Mouse (Mus musculus): ENCODE results near the gene Gm7579. TPM values are rescaled to one million over a fixed set of nuclear protein-coding genes. Genes with fewer than 3 reads are reported as not detected.
"Not testable (repeated sequence)": the region's sequence is repeated elsewhere in the genome, so short reads cannot be mapped to it uniquely, and the experiment has no call there.

Gene Gm7579
- polyA plus RNA-seq, 1 experiment = not detected

GRCm38 (mm10) chr7:142224518-142224917 is 12.9 kb downstream of the Gm7579 start:
- no peak overlapping the region for H3K4me3 ChIP-seq (ENCODE audit: insufficient read depth, low read length)
- no peaks in the 10 kb centered on the region for H3K4me1 ChIP-seq (ENCODE audit: control insufficient read depth, insufficient read depth, low read length)
- no peak overlapping the region for H3K27ac ChIP-seq (ENCODE audit: insufficient read depth, low read length)
- TF ChIP-seq CTCF (IDR thresholded peaks at IDR 0.05; ENCODE audit: borderline replicate concordance, insufficient read depth, low read length) (no peak), POLR2A (IDR thresholded peaks at IDR 0.05; ENCODE audit: low read depth, low read length) (no peak)

- not testable (repeated sequence) for H3K4me1 ChIP-seq (ENCODE audit: control insufficient read depth, insufficient read depth, low read length); H3K27ac ChIP-seq (ENCODE audit: insufficient read depth, low read length); H3K4me3 ChIP-seq (ENCODE audit: insufficient read depth, low read length)
Observed at GRCm38 (mm10) chr7:142229871-142230270, 18.2 kb downstream of the Gm7579 start, which contains the start of gene Krtap5-5. Gene Krtap5-5 (minus strand): TSS chr7:142229971.

GRCm38 (mm10) chr7:142231540-142231939 is 19.9 kb downstream of the Gm7579 start:
- no peaks in the 10 kb centered on the region for H3K4me1 ChIP-seq (ENCODE audit: control insufficient read depth, insufficient read depth, low read length)
- H3K27ac ChIP-seq (ENCODE audit: insufficient read depth, low read length) = no peak overlapping the region
- TF ChIP-seq POLR2A (IDR thresholded peaks at IDR 0.05; ENCODE audit: low read depth, low read length) (no peak), CTCF (IDR thresholded peaks at IDR 0.05; ENCODE audit: borderline replicate concordance, insufficient read depth, low read length) (no peak)
- H3K4me3 ChIP-seq (ENCODE audit: insufficient read depth, low read length) = no peak overlapping the region

GRCm38 (mm10) chr7:142240978-142241377 is 29.3 kb downstream of the Gm7579 start, which contains the start of gene Gm40460:
Gene Gm40460 (minus strand): TSS chr7:142241078.
- Histone ChIP-seq H3K27ac (ENCODE audit: insufficient read depth, low read length) (no peak within 1 kb of the TSS), H3K4me3 (ENCODE audit: insufficient read depth, low read length) (no peak within 1 kb of the TSS), H3K4me1 (ENCODE audit: control insufficient read depth, insufficient read depth, low read length) (no peaks in the 10 kb centered on the region)
- TF ChIP-seq POLR2A (IDR thresholded peaks at IDR 0.05; ENCODE audit: low read depth, low read length) = no peak
- no peak for TF ChIP-seq CTCF (IDR thresholded peaks at IDR 0.05; ENCODE audit: borderline replicate concordance, insufficient read depth, low read length)

- H3K4me1 ChIP-seq (ENCODE audit: control insufficient read depth, insufficient read depth, low read length) = no peaks in the 10 kb centered on the region
- H3K27ac ChIP-seq (ENCODE audit: insufficient read depth, low read length) = no peak overlapping the region
- TF ChIP-seq POLR2A (IDR thresholded peaks at IDR 0.05; ENCODE audit: low read depth, low read length) (no peak), CTCF (IDR thresholded peaks at IDR 0.05; ENCODE audit: borderline replicate concordance, insufficient read depth, low read length) (no peak)
- H3K4me3 ChIP-seq (ENCODE audit: insufficient read depth, low read length) = no peak overlapping the region
Observed at GRCm38 (mm10) chr7:142249824-142250223, 38.2 kb downstream of the Gm7579 start.

GRCm38 (mm10) chr7:142255517-142255916 is 43.9 kb downstream of the Gm7579 start:
- Histone ChIP-seq H3K4me3 (ENCODE audit: insufficient read depth, low read length) (no peak overlapping the region), H3K27ac (ENCODE audit: insufficient read depth, low read length) (no peak overlapping the region), H3K4me1 (ENCODE audit: control insufficient read depth, insufficient read depth, low read length) (no peaks in the 10 kb centered on the region)
- TF ChIP-seq POLR2A (IDR thresholded peaks at IDR 0.05; ENCODE audit: low read depth, low read length) = no peak
- peak; percentile 64; the same call in 1 of the 2 replicates for TF ChIP-seq CTCF (IDR thresholded peaks at IDR 0.05; ENCODE audit: borderline replicate concordance, insufficient read depth, low read length)

GRCm38 (mm10) chr7:142258254-142258653 is 46.6 kb downstream of the Gm7579 start, which contains the start of gene Gm2431:
Gene Gm2431 (minus strand): TSS chr7:142258354.
- not testable (repeated sequence) for H3K4me1 ChIP-seq (ENCODE audit: control insufficient read depth, insufficient read depth, low read length); H3K4me3 ChIP-seq (ENCODE audit: insufficient read depth, low read length); H3K27ac ChIP-seq (ENCODE audit: insufficient read depth, low read length)

Other genes starting within 250 kb of the Gm7579 start
- 15.2 and 15.9 TPM in 2 replicates for gene Mob2, start 150.8 kb upstream of the Gm7579 start, polyA plus RNA-seq (2011; ENCODE audit: insufficient read length, low read depth, missing spikeins)
- 5.1 and 5.4 TPM in 2 replicates for gene Dusp8, start 116.0 kb upstream of the Gm7579 start, polyA plus RNA-seq (2011; ENCODE audit: insufficient read length, low read depth, missing spikeins)
- gene Gm45618, start 91.1 kb upstream of the Gm7579 start, polyA plus RNA-seq (2011; ENCODE audit: insufficient read length, low read depth, missing spikeins) = not detected in 2 replicates
- gene Gm39115, start 75.8 kb upstream of the Gm7579 start, polyA plus RNA-seq (2011; ENCODE audit: insufficient read length, low read depth, missing spikeins) = not detected in 2 replicates
- not detected in 2 replicates for gene Gm45337, start 67.3 kb upstream of the Gm7579 start, polyA plus RNA-seq (2011; ENCODE audit: insufficient read length, low read depth, missing spikeins)
- not detected in 2 replicates for gene Gm29735, start 54.7 kb upstream of the Gm7579 start, polyA plus RNA-seq (2011; ENCODE audit: insufficient read length, low read depth, missing spikeins)
- gene Gm4553, start 46.1 kb upstream of the Gm7579 start, polyA plus RNA-seq (2011; ENCODE audit: insufficient read length, low read depth, missing spikeins) = not detected in 2 replicates
- not detected in 2 replicates for gene Krtap5-2, start 35.9 kb upstream of the Gm7579 start, polyA plus RNA-seq (2011; ENCODE audit: insufficient read length, low read depth, missing spikeins)
- gene Gm10153, start 21.5 kb upstream of the Gm7579 start, polyA plus RNA-seq (2011; ENCODE audit: insufficient read length, low read depth, missing spikeins) = not detected in 2 replicates
- not detected in 2 replicates for gene Krtap5-3, start 10.5 kb upstream of the Gm7579 start, polyA plus RNA-seq (2011; ENCODE audit: insufficient read length, low read depth, missing spikeins)
- gene Krtap5-5, start 18.1 kb downstream of the Gm7579 start, polyA plus RNA-seq (2011; ENCODE audit: insufficient read length, low read depth, missing spikeins) = not detected in 2 replicates
- not detected in 2 replicates for gene Gm40460, start 29.2 kb downstream of the Gm7579 start, polyA plus RNA-seq (2011; ENCODE audit: insufficient read length, low read depth, missing spikeins)
- not detected in 2 replicates for gene Gm2431, start 46.5 kb downstream of the Gm7579 start, polyA plus RNA-seq (2011; ENCODE audit: insufficient read length, low read depth, missing spikeins)
- gene Gm4559, start 62.5 kb downstream of the Gm7579 start, polyA plus RNA-seq (2011; ENCODE audit: insufficient read length, low read depth, missing spikeins) = not detected in 2 replicates
- gene Krtap5-1, start 85.3 kb downstream of the Gm7579 start, polyA plus RNA-seq (2011; ENCODE audit: insufficient read length, low read depth, missing spikeins) = not detected in 2 replicates
- gene Krtap5-4, start 91.7 kb downstream of the Gm7579 start, polyA plus RNA-seq (2011; ENCODE audit: insufficient read length, low read depth, missing spikeins) = not detected in 2 replicates
- 6.0 and 6.5 TPM in 2 replicates for gene Ifitm10, start 161.9 kb downstream of the Gm7579 start, polyA plus RNA-seq (2011; ENCODE audit: insufficient read length, low read depth, missing spikeins)
- not detected in 2 replicates for gene Gm49369, start 170.8 kb downstream of the Gm7579 start, polyA plus RNA-seq (2011; ENCODE audit: insufficient read length, low read depth, missing spikeins)
- 617 and 890 TPM in 2 replicates for gene Ctsd, start 176.2 kb downstream of the Gm7579 start, polyA plus RNA-seq (2011; ENCODE audit: insufficient read length, low read depth, missing spikeins)
- gene Syt8, start 223.0 kb downstream of the Gm7579 start, polyA plus RNA-seq (2011; ENCODE audit: insufficient read length, low read depth, missing spikeins) = 1.3 and 2.4 TPM in 2 replicates
- 1.1 TPM in 1 of 2 replicates, not detected in the other for gene Tnni2, start 229.9 kb downstream of the Gm7579 start, polyA plus RNA-seq (2011; ENCODE audit: insufficient read length, low read depth, missing spikeins)
- 114 and 159 TPM in 2 replicates for gene Lsp1, start 248.9 kb downstream of the Gm7579 start, polyA plus RNA-seq (2011; ENCODE audit: insufficient read length, low read depth, missing spikeins)